Mouse (Mus musculus) kidney, adult 2 months (tissue): ENCODE data around the gene Setd4.

Experiments
- CTCF ChIP-seq: fragments of 200-500 bp; conservative IDR thresholded peaks from 2 replicates; pipeline ENCODE4 v1.5.1; 2011; ENCODE audit warnings: low read depth, mild to moderate bottlenecking, control low read depth, low read length, moderate library complexity, mixed read lengths; ENCODE audit not compliant: insufficient read depth, insufficient read length
- POLR2A ChIP-seq: fragments of 200-500 bp; IDR thresholded peaks from one replicate; pipeline ENCODE4 v1.6.1; 2011; ENCODE audit warnings: low read depth, low read length, control low read depth

- no peak for TF ChIP-seq POLR2A
- TF ChIP-seq CTCF, result no peak
These were observed 46.2 kb downstream of the Setd4 start for GRCm38 (mm10) chr16:93557646-93558045.
